Mouse (Mus musculus): ENCODE data around the gene Rp9. TPM values are rescaled to one million over a fixed set of nuclear protein-coding genes. Genes with fewer than 3 reads are reported as not detected.

The Rp9 gene
- polyA plus RNA-seq, 1 experiment from 2014 or later, result 51.1 TPM

GRCm38 (mm10) chr9:22476265-22476664 is 6.7 kb upstream of the Rp9 start:
- H3K4me3 ChIP-seq (ENCODE audit: control insufficient read depth in 1 of 2, insufficient read depth in 1 of 2, low read depth in 1 of 2, low read length in 2 of 2), result peak overlapping the region; percentile 68 to 72
- no peak for ATAC-seq (ENCODE audit: insufficient number of reproducible peaks, insufficient read depth, low FRiP score, low read depth)
- no peaks in the 10 kb centered on the region for H3K9me3 ChIP-seq (ENCODE audit: control insufficient read depth, low read length)
- peak overlapping the region; percentile 75 for H3K4me2 ChIP-seq (ENCODE audit: low read length)
- peak overlapping the region; percentile 75 for H3K9ac ChIP-seq (ENCODE audit: low read length)
- no peaks in the 10 kb centered on the region for H3K36me3 ChIP-seq (ENCODE audit: control insufficient read depth, insufficient read depth, low read length)
- H3K4me1 ChIP-seq (ENCODE audit: control insufficient read depth in 2 of 2, insufficient read depth in 2 of 2, low read length in 2 of 2), result peaks cover 0 to 6% of the 10 kb centered on the region in 2 experiments; a peak in 2 of 4 replicates
- H3K27me3 ChIP-seq (ENCODE audit: control insufficient read depth, insufficient read depth, low read length), result no peaks in the 10 kb centered on the region
- peak overlapping the region in 1 of 2 experiments; percentile 53; a peak in 1 of 4 replicates for H3K27ac ChIP-seq (replicated peaks in 1 of 2; ENCODE audit: control insufficient read depth in 1 of 2, insufficient read depth in 1 of 2, low read depth in 2 of 2, low read length in 2 of 2)
- 4% methylated on average over 10 of the region's 10 CpGs for WGBS

DNA sequence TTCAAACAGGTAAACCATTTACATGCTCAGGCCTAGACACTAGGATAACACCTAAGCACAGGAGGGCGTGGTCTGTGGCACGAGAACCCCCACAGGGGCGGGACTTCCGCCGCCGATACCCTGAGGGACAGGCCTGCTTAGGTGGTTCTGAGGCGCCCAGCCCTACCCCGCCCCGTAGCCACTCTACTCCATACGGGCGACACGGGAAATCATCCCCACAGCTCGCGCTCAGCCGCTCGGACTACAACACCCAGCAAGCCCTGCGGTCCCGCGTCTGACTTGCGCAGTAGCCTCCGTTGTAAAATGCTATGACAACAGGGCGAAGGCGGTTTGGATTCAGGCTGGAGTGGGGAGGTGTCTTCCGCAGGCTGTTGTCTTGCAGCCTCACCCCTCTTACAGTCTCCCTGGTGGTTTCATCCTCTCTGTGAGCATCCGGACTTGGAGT is 5.9 kb upstream of the Rp9 start, which contains the start of gene Bbs9:
Bbs9 (plus strand) TSS at position 292 of the 445 bp plus-strand sequence.
- Histone ChIP-seq H3K9ac (ENCODE audit: low read length) (peak within 1 kb of the TSS; percentile 75), H3K4me3 (ENCODE audit: control insufficient read depth in 1 of 2, insufficient read depth in 1 of 2, low read depth in 1 of 2, low read length in 2 of 2) (peak within 1 kb of the TSS; percentile 68 to 72), H3K36me3 (ENCODE audit: control insufficient read depth, insufficient read depth, low read length) (no peaks in the 10 kb centered on the region), H3K4me2 (ENCODE audit: low read length) (peak within 1 kb of the TSS; percentile 75), H3K27me3 (ENCODE audit: control insufficient read depth, insufficient read depth, low read length) (no peaks in the 10 kb centered on the region), H3K4me1 (ENCODE audit: control insufficient read depth in 2 of 2, insufficient read depth in 2 of 2, low read length in 2 of 2) (peaks cover 0 to 6% of the 10 kb centered on the region in 2 experiments; a peak in 2 of 4 replicates), H3K9me3 (ENCODE audit: control insufficient read depth, low read length) (no peaks in the 10 kb centered on the region), H3K27ac (replicated peaks in 1 of 2; ENCODE audit: control insufficient read depth in 1 of 2, insufficient read depth in 1 of 2, low read depth in 2 of 2, low read length in 2 of 2) (peak within 1 kb of the TSS; percentile 15 to 53; a peak in 2 of 4 replicates)
- ATAC-seq (ENCODE audit: insufficient number of reproducible peaks, insufficient read depth, low FRiP score, low read depth), result peak; percentile 97
- 1% methylated on average over 25 of the region's 25 CpGs for WGBS

DNA sequence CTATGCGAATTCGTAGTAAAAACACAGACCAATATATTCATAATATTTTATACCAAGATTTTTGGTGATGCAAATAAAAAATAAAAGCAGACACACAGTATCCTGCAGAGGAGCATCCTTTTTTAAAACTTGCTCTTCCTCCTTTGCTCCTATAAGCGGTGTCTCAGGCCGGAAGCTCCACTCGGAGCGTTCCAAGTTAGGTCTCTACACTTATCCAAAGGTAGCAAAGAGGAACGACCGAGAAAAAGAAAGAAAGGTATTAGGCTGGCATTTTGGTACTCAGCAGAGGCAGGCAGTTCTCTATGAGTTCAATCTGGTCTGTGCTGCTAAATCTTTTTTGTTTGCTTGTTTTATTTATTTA is 664 bp downstream of the Rp9 start:
- Histone ChIP-seq H3K27me3 (ENCODE audit: control insufficient read depth, insufficient read depth, low read length) (no peaks in the 10 kb centered on the region), H3K9me3 (ENCODE audit: control insufficient read depth, low read length) (no peaks in the 10 kb centered on the region), H3K27ac (replicated peaks in 1 of 2; ENCODE audit: control insufficient read depth in 1 of 2, insufficient read depth in 1 of 2, low read depth in 2 of 2, low read length in 2 of 2) (no peak overlapping the region), H3K4me1 (ENCODE audit: control insufficient read depth in 2 of 2, insufficient read depth in 2 of 2, low read length in 2 of 2) (0 out of 4 replicates have a peak, but pooled peaks cover 0 to 3% of the 10 kb centered on the region in 2 experiments), H3K4me3 (ENCODE audit: control insufficient read depth in 1 of 2, insufficient read depth in 1 of 2, low read depth in 1 of 2, low read length in 2 of 2) (no peak overlapping the region; a peak in 1 of 4 replicates), H3K9ac (ENCODE audit: low read length) (no peak overlapping the region; the same call in 1 of the 2 replicates), H3K4me2 (ENCODE audit: low read length) (no peak overlapping the region), H3K36me3 (ENCODE audit: control insufficient read depth, insufficient read depth, low read length) (peaks cover 20% of the 10 kb centered on the region; the same call in 1 of the 2 replicates)
- no peak for ATAC-seq (ENCODE audit: insufficient number of reproducible peaks, insufficient read depth, low FRiP score, low read depth)
- WGBS, result 78% methylated on average over 8 of the region's 8 CpGs

DNA sequence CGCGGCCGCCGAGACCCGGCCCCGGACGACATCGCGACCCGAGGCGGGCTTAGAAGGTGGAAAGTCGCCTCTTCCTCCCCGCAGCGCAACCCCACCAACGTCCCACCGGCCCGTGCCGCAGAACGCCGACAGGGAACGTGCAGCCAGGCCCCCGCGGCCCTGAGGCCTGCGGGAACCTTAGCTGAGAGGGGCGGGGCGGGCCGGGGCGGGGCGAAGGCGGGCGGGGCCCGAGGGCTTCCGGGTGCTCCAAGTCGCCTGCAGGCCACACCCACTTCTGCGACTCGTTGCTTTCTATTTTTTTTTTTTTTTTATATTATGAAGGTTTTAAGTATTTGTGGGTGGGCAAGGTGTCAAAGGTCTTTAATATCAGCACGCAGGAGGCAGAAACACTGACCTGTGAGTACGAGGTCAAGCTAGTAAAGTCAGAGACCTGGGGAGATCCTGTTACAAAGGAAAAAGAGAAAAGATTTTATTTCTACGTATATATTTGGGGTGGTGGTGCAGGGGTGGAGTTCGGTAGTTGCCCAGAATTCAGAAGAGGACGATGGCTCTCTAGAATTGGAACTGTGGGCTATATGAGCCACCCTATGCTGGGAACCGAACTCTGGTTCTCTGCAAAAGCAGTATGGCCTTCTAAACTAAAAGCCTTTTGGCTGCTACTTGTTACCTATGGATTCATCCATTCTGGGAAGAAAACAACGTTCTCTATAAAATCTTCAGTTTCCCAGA is 1.2 kb downstream of the Rp9 start:
- Histone ChIP-seq H3K27me3 (ENCODE audit: control insufficient read depth, insufficient read depth, low read length) (no peaks in the 10 kb centered on the region), H3K9ac (ENCODE audit: low read length) (peak overlapping the region; percentile 97), H3K36me3 (ENCODE audit: control insufficient read depth, insufficient read depth, low read length) (peaks cover 26% of the 10 kb centered on the region; the same call in 1 of the 2 replicates), H3K4me3 (ENCODE audit: control insufficient read depth in 1 of 2, insufficient read depth in 1 of 2, low read depth in 1 of 2, low read length in 2 of 2) (peak overlapping the region; percentile 80 to 99), H3K27ac (replicated peaks in 1 of 2; ENCODE audit: control insufficient read depth in 1 of 2, insufficient read depth in 1 of 2, low read depth in 2 of 2, low read length in 2 of 2) (peak overlapping the region; percentile 86 to 93), H3K4me1 (ENCODE audit: control insufficient read depth in 2 of 2, insufficient read depth in 2 of 2, low read length in 2 of 2) (0 out of 4 replicates have a peak, but pooled peaks cover 0 to 3% of the 10 kb centered on the region in 2 experiments), H3K9me3 (ENCODE audit: control insufficient read depth, low read length) (no peaks in the 10 kb centered on the region), H3K4me2 (ENCODE audit: low read length) (peak overlapping the region; percentile 78)
- 3% methylated on average over 43 of the region's 43 CpGs for WGBS
- ATAC-seq (ENCODE audit: insufficient number of reproducible peaks, insufficient read depth, low FRiP score, low read depth), result peak; percentile 88

GRCm38 (mm10) chr9:22467371-22468169 is 2.0 kb downstream of the Rp9 start:
- peak overlapping the region; percentile 86 to 93 for H3K27ac ChIP-seq (replicated peaks in 1 of 2; ENCODE audit: control insufficient read depth in 1 of 2, insufficient read depth in 1 of 2, low read depth in 2 of 2, low read length in 2 of 2)
- H3K4me2 ChIP-seq (ENCODE audit: low read length), result peak overlapping the region; percentile 78
- H3K4me3 ChIP-seq (ENCODE audit: control insufficient read depth in 1 of 2, insufficient read depth in 1 of 2, low read depth in 1 of 2, low read length in 2 of 2), result peak overlapping the region; percentile 80 to 99
- no peaks in the 10 kb centered on the region for H3K9me3 ChIP-seq (ENCODE audit: control insufficient read depth, low read length)
- WGBS, result under 1% methylated on average over 69 of the region's 73 CpGs
- no peaks in the 10 kb centered on the region for H3K27me3 ChIP-seq (ENCODE audit: control insufficient read depth, insufficient read depth, low read length)
- peak overlapping the region; percentile 97 for H3K9ac ChIP-seq (ENCODE audit: low read length)
- peak; percentile 74 for ATAC-seq (ENCODE audit: insufficient number of reproducible peaks, insufficient read depth, low FRiP score, low read depth)
- 0 out of 4 replicates have a peak, but pooled peaks cover 0 to 3% of the 10 kb centered on the region in 2 experiments for H3K4me1 ChIP-seq (ENCODE audit: control insufficient read depth in 2 of 2, insufficient read depth in 2 of 2, low read length in 2 of 2)
- peaks cover 26% of the 10 kb centered on the region; the same call in 1 of the 2 replicates for H3K36me3 ChIP-seq (ENCODE audit: control insufficient read depth, insufficient read depth, low read length)

GRCm38 (mm10) chr9:22466212-22466611 is 3.3 kb downstream of the Rp9 start:
- Histone ChIP-seq H3K4me2 (ENCODE audit: low read length) (no peak overlapping the region), H3K9me3 (ENCODE audit: control insufficient read depth, low read length) (no peaks in the 10 kb centered on the region), H3K4me1 (ENCODE audit: control insufficient read depth in 2 of 2, insufficient read depth in 2 of 2, low read length in 2 of 2) (0 out of 4 replicates have a peak, but pooled peaks cover 0 to 3% of the 10 kb centered on the region in 2 experiments), H3K36me3 (ENCODE audit: control insufficient read depth, insufficient read depth, low read length) (peaks cover 37% of the 10 kb centered on the region; the same call in 1 of the 2 replicates), H3K9ac (ENCODE audit: low read length) (no peak overlapping the region), H3K27ac (replicated peaks in 1 of 2; ENCODE audit: control insufficient read depth in 1 of 2, insufficient read depth in 1 of 2, low read depth in 2 of 2, low read length in 2 of 2) (no peak overlapping the region), H3K4me3 (ENCODE audit: control insufficient read depth in 1 of 2, insufficient read depth in 1 of 2, low read depth in 1 of 2, low read length in 2 of 2) (no peak overlapping the region), H3K27me3 (ENCODE audit: control insufficient read depth, insufficient read depth, low read length) (no peaks in the 10 kb centered on the region)
- 93% methylated on average over 5 of the region's 5 CpGs for WGBS
- no peak for ATAC-seq (ENCODE audit: insufficient number of reproducible peaks, insufficient read depth, low FRiP score, low read depth)

DNA sequence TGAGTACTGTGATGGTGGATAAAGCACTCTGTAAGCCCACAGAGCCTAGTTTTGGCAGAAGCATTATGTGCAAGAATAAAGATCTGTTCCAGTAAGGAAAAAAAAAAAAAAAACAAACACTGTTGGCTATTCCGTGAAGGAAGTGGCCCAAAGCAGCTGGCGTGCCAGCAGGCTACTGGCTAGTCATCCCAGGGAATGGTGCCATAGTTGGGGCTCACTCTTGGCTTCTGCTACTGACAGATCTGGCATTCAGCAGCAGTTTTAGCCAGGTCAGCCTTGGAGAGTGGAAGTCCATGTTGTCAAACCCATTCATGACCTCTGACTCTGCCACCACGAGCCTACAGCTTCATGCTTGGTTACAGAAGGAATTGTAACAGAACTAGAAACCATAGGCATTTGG is 7.6 kb downstream of the Rp9 start:
- Histone ChIP-seq H3K9ac (ENCODE audit: low read length) (no peak overlapping the region), H3K27me3 (ENCODE audit: control insufficient read depth, insufficient read depth, low read length) (no peaks in the 10 kb centered on the region), H3K4me1 (ENCODE audit: control insufficient read depth in 2 of 2, insufficient read depth in 2 of 2, low read length in 2 of 2) (no peaks in the 10 kb centered on the region), H3K4me2 (ENCODE audit: low read length) (no peak overlapping the region), H3K27ac (replicated peaks in 1 of 2; ENCODE audit: control insufficient read depth in 1 of 2, insufficient read depth in 1 of 2, low read depth in 2 of 2, low read length in 2 of 2) (no peak overlapping the region), H3K9me3 (ENCODE audit: control insufficient read depth, low read length) (no peaks in the 10 kb centered on the region), H3K36me3 (ENCODE audit: control insufficient read depth, insufficient read depth, low read length) (peaks cover 58% of the 10 kb centered on the region), H3K4me3 (ENCODE audit: control insufficient read depth in 1 of 2, insufficient read depth in 1 of 2, low read depth in 1 of 2, low read length in 2 of 2) (no peak overlapping the region)
- no peak for ATAC-seq (ENCODE audit: insufficient number of reproducible peaks, insufficient read depth, low FRiP score, low read depth)
- 95% methylated on average over 3 of the region's 3 CpGs for WGBS

Data from heart, embryonic 14.5 days (tissue).